Mouse (Mus musculus) ES-E14 (cell line): ENCODE data around the gene Ccdc88b.

Source experiments
- CHD2 ChIP-seq: IDR thresholded peaks from 2 replicates; pipeline ENCODE4 v1.6.1; 2014; ENCODE audit warnings: mild to moderate bottlenecking, low read depth, low read length, inconsistent platforms
- HCFC1 ChIP-seq: IDR thresholded peaks from 2 replicates; pipeline ENCODE4 v1.6.1; 2012; ENCODE audit warnings: low read length, inconsistent platforms, borderline replicate concordance; ENCODE audit not compliant: insufficient read depth
- ZC3H11A ChIP-seq: IDR thresholded peaks from 2 replicates; pipeline ENCODE4 v1.6.1; 2012; ENCODE audit warnings: low read depth, mild to moderate bottlenecking, inconsistent platforms, low read length, borderline replicate concordance
- ZNF384 ChIP-seq: IDR thresholded peaks from 2 replicates; pipeline ENCODE4 v1.6.1; 2012; ENCODE audit warnings: low read depth, low read length, inconsistent platforms

DNA sequence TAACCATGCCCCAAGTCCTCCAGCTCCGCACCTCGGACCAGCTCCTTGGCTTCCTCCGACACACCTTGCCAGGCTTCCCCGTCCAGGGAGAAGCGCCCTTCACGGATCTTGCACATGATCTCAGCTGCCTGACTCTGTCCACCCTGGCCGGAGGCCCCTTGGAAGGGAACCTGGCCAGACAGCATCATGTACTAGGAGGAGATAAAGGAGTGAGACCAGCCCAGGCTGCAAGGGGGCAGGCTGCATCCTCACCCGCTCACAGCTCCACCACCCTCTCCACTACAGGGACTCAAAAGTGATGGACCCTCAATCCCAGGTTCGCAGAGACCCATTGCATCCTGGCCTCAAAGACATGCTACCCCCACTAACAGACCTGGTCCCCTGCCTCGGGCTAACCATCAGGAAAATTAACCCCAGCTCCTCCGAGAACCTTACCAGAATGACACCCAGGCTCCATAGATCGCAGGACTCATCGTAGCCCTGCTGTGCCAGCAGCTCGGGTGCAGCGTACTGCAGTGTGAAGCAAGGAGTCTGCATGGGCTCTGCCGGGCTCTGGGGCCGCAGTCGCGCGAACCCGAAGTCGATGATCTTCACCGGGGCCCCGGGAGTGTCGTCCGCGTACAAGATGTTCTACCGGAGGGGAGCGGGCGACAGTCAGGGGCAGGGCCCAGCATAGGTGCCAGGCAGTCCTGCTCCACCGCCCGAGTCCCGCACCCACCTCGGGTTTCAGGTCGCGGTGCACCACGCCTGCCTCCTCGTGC lies 27.3 kb downstream of the Ccdc88b start:
- TF ChIP-seq ZC3H11A: no peak
- no peak for TF ChIP-seq ZNF384
- TF ChIP-seq CHD2: no peak
- TF ChIP-seq HCFC1: no peak
